Mouse (Mus musculus) spleen, postnatal 36 days (tissue): ENCODE measurements at regions not wholly inside any gene's neighbourhood (a gene's known extent, or its start where the extent isn't known, plus 50 kb on each side); places are given as distances from the start of the nearest gene placed in this dataset.

Experiments
- DNase-seq, 2 experiments: peaks; one replicate each; pipeline ENCODE4 v3.0.0; 2022; ENCODE audit warnings: low spot score in 2 of 2, mixed read lengths in 1 of 2

DNA sequence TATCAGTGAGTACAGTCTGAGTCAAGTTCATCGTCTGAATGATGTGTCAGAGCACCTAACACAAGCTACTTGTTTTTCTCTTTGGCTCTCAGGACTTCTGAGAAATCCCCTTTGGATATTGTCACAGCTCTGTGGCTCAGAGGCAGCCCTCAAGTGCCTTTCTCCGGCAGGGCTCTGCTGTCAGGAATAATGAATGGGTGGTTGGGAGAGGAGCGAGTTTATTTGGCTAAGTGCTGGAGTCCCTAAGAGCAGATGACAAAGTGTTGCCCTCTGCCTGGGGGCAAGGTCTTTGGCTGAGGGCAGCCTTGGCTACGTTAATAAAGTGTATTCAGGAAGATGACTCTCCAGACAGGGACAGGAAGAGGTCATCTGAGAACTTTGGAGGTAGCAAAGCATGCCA is 110.5 kb upstream of the Sh3bp4 start:
- DNase-seq, result peak in 1 of 2 experiments; percentile 1

DNA sequence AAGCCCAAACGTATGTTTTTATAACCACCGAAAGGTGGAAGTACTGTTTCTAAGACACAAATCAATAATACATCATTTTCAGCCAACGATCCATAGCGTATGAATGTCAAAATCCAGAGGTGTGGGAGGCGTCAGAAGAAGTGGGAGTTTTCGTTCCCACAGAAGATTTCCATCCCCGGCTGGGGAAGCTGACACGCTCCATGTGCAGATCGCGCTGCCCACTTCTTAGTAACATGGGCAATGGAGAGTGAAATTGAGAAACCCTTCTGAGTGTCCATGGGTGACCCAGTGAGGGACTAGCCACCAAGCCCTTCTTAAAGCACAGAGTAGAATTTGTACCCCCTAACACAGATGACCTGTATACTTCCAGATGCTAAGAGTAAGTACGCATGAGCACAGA is 110.1 kb upstream of the Sh3bp4 start:
- DNase-seq, result no peak

DNA sequence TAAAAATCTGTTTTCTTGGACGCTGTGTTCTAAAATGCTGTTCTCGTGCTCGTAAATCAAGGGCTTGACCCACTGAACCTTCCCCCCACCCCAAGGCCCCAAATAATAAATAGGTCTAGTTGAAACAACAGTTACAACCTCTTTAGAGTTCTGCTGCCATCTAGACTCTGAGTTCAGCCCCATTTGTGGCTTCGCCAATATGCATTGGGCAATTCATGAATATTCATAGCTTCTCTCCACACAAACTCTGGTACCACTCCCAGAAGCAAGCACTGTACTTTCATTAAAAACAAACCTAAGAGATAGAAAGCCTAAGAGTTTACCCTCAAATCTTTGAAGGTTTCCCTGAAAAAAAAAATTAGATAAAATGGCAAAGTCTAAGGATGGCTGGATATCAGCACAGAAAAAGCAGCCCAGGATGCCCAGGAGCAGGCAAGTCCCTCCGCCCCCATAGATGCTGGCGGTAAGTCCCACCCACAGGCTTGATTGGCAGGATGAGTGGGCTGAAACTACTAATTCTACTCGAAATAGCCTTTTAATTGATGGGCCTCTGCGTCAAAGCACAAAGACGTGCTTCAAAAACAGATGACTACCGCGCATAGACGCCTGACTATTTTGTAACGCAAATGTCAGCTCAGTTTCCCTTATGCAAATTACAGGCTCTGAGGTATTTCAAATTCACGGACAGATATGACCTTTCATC is 106.0 kb upstream of the Sh3bp4 start:
- no peak for DNase-seq

DNA sequence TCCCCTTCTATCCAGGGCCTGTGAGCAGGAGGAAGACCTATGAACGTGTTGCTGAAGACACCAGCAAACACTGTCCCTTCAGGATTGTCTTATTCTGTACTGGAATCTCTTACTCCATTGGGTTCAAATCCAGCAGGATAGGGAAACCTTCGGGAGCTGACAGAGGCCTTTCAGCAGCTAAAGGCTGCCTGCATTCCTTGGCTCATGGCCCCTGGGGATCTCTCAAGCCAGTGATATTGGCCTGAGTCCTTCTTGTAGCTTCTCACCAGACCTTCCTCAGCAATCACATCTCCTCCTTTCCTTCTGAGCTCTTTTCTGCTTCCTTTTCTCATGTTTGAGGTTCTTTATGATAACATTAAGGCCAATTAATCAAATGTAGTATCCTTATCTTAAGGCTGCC is 103.8 kb upstream of the Sh3bp4 start:
- DNase-seq, result no peak

DNA sequence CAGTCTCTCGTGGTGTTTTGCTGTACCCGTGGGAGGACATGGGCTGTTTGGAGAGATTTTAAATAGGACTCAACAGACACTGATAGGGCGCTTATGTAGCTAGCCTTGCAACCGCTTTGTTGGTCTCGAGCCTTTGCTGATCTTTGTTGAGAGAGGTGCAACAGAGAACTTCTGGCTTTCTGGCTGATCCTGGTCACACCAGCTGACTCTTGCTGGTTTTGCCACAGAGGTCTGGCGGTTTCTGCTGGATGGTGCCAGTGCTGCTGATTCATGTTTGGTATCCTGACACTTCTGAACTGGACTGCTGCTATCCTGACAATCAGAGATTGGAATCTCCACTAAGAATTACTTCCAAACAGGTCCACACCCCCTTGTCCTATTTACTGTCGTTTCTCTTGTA is 102.1 kb upstream of the Sh3bp4 start:
- no peak for DNase-seq

DNA sequence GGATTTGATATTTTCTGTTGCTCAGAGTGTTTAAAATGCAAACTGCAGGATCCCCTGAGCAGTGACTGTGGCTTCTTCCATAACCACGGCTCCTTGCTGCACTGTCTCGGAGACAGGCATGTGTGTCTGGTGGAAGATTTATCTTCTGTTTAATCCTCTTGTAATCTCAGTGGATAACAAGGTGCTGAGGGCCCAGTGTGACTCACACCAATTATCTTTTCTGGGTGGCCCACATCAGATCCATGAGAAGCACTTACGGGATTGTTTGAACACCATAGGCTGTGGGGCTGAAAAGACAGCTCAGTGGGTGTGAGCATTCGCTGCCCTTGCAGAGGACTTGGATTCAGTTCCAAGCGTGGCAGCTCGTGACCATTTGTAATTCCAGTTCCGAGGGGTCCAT is 101.2 kb upstream of the Sh3bp4 start:
- no peak for DNase-seq

DNA sequence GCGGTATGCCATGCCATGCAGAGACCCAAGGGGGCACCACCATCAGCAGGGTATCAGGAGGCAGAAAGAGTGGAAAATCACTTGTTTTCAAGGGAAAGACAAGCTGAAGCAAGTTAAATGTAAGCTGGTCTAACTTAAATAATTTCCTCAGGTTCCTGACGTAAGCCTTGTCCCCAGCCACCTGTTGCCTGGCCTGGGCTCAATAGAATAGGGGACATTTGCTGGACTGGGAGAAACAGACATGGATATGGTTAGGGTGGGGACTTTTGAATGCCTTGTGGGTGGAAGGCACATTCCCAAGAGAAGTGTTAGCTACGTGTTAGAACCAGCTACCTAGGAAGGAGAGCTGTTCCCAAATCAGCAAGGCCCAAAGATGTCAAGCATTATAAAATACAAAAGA is 100.6 kb upstream of the Sh3bp4 start:
- DNase-seq, result no peak

DNA sequence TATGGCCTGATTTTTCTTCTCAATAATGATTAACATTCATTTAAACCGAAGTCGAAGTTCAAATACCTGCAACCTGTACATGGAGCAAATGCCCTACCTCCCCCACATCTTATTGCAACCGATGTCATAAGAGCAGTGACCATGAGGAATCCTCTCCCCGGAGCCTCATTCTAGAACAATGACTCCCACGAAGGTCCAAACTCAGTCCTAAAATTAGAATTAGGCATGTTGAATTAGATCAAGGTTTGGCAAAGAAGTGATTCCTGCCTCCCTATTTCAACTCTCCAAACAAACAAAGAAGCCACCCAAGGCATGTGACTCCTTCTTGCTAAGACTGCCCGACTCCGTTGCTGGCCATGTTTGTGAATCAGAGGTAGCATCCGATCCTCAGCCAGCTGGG is 94.1 kb upstream of the Sh3bp4 start:
- no peak for DNase-seq

DNA sequence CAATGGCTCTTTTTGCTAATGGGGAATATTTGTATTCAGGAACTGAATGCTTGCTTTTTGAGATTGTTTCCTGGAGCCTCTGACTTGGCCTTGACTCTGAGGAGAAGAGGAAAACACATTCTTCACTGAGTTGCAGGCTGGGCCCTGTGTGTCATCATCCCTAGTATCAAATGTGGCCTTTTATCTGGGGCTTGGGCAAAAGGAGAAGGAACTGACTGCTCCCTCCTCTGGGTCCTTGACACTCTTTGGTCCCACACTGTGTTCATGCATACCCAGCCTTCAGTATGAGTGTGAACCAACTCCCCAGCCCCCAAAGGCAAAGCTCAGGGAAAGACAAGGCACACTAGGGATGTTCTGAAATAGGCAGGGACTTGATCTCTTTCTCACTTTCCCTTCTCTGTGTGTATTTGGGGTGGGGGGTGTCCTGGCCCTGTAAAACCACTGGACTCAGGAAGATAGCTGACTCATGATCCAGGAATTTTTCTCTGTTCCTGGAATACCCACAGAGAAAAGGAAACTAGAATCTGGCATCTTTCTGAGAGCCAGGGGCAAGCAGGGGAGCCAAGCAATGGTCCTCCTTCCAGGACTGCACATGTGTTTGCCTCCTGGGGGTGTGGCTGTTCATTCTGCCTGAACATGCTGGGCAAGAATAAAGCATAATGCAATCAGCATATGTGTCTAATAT is 82.1 kb upstream of the Sh3bp4 start:
- no peak for DNase-seq

DNA sequence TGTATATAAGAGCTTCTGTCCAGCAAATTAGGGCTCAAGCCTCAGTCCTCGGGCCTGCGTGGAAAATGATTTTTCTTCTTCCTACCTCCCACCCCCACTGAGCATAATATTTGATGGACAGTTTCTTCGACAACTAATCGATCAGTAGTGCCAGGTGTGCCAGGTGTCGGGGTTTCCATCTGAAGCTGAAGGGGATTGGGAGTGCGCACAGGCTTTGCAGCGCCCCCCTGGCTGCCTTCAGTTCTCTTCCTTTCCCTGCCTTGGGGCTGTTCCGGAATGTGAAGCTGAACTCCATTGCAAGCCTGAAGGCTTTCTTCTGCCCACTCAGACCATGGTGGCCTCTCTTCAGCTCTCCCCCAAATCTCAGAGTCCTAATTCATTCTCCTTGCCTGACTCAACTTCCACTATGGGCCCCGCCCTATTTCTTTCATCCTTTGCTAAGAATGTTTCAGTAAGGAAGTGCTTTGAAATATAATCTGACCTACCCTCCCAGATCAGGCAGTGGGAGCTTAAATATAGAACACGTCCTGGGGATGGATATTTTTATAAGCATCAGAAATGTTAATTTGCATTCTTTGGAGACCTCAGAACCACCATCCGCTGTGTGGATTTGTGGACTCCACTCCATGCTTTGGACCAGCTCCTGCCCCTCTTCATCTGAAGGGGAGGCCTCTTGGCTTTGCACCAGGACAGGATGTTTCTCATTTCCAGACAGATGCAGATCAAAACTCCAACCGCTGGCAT is 75.5 kb upstream of the Sh3bp4 start:
- no peak for DNase-seq

DNA sequence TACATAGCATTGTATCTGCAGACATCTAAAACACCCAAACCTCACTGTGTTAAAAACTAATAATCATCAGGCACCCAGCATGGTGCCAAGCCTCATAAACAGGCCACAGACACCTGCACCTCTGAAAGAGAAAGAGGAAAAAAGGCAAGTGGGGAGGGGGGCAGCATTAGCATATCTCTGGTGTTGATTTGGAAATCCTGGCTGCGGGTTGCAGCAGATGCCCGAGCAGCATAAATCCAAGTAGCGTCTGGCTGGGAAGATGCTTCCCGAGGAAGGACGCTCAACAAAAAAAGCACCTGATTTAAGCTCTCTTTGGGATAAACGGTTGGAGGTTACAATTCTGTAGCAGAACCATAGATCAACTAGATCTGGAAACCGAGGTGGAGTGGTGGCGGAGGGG is 74.3 kb upstream of the Sh3bp4 start:
- DNase-seq, result no peak

DNA sequence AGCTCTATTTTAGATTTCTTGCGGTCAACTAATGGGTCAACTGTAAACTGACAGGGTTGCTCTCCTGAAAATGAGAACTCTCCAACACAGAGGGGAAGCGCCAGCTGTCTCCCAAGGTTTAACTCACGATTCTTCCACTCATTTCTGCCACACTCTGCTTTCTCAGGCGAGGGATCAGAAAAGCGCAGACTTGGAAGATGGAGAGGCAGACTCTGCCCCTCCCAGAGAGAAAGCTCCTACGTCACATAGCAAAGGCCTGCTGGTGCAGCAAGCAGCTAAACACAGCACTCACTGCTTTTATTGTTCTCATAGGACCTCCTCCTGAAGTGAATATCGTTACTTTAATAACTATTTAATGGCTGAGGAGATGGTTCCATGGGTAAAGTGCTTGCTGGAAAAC is 73.6 kb upstream of the Sh3bp4 start:
- no peak for DNase-seq

DNA sequence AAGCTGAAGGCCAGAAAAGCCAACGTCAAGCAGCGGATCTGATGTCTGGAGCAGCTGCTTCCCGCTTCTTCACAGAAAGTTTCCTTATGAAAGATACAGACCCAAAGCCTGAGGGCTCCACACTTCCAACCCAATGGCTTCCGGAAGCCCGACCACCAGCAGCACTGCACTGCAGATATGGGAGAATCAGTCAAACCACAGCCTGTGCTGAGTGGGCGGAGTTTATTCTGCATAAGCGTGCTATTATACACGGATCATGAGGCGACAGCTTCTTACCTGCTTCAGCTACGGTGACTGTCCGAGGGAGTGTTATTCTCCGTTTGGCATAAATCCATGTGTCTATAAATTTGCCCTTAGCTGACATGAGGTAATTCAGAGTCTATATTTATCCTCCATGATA is 72.4 kb upstream of the Sh3bp4 start:
- DNase-seq, result no peak

DNA sequence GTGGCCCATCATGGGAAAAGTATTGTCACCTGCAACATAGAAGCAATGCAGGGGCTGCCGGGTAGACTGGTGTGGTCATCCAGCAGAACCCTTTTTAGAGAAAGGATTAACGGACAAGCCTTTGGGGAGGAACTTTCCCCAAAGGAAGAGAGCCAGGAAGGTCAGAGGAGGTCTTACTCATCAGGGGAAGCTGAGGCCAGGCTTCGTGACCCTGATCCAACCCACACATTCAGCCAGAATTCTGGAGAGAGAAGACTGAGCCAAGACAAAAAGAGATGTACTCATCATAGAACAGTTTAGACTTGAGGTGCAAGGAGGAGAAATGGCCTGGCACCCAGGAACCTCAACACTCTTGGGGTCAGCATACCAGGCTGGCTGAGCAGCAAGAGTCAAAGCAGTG is 67.9 kb upstream of the Sh3bp4 start:
- DNase-seq, result no peak

DNA sequence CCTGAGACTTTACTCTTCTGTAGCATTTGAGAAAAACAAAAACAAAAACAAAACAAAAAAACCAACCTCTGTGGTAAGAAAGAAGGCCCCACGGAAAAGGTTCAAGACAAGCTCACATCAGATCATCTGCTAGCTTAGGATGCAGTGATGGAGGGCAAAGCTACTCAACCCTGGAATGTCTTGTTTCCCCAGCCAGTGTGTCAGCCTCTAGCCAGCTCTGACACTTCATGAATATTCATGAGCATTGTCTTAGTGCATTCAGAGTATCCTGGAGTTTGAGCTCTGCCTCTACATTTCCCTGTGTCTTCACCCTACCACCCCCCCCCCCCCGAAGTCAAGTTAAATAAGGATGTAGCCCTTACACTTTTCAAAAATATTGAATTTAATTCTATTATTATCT is 66.5 kb upstream of the Sh3bp4 start:
- DNase-seq, result no peak

DNA sequence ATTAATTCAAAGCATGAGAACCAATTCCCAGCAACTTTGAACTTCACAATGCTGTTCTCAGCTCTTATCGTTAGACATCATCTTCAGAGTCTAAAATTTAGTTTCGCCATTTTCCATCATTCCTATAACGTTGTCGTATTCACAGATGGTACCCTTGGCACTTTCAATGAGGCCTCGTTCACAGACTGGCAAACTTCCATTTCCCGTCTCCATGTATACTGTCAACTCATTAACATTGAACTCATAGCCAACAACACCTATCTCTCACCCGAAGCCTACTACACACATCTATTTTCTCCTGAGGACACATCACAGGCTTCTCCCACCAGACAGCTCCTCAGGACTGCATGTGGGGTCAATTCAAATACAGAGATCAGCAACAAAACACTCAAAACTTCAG is 62.7 kb upstream of the Sh3bp4 start:
- DNase-seq, result no peak

DNA sequence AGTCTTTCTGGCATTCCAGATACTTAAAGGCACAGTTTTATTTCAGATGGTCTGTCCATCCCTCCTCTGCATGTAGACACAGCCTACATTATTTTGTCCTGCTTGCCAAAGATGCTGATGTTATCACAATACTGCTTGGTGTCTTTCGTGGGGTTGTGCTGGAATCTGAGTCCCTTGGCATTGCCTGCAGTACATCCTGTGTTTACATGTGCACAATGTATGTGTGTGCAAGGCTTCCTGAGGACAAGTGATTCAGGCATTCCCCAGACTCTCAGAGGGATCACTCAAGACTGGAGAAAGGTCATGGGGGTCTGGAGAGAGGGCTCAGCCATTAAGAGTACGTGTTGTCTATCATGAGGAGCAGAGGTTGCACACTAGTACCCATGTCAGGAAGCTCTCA is 60.0 kb upstream of the Sh3bp4 start:
- DNase-seq, result no peak

DNA sequence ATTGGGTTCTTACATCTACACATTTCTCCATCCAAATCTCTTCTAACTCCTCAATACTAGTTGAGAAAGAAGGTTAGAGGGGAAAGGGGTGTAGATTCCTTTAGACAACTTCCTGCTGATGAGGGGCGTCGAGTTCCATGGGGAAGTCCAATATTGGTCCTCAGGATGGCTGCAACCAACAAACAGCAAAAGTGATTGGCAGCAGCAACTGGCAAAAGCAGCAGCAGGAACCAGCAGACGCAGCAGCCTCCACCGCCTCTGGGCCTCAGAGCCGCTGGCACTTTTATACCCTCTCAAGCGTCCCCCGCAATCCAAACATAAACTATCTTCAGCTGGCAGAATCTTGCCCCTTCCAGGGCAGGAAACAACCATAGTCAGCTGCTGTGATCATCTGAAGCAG is 58.8 kb upstream of the Sh3bp4 start:
- no peak for DNase-seq

DNA sequence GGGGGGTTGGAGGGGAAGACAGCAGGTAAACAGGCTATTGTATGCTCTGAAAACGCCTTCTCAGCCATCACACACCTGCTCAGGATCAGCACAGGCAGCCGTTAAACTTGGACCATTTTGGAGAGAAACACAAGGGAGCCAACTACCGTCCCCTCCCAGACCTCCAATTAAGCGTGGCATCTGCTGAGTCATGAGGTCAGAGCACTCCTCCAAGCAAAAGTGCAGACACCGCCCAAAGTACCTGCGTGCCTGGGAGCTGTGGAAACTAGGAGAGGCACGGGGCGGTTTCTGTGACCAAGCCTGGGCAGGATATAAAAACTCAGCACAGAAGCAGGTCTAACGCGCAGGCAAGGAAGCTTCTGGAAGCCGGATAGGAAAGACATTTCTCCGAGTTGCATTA is 54.8 kb upstream of the Sh3bp4 start:
- no peak for DNase-seq

DNA sequence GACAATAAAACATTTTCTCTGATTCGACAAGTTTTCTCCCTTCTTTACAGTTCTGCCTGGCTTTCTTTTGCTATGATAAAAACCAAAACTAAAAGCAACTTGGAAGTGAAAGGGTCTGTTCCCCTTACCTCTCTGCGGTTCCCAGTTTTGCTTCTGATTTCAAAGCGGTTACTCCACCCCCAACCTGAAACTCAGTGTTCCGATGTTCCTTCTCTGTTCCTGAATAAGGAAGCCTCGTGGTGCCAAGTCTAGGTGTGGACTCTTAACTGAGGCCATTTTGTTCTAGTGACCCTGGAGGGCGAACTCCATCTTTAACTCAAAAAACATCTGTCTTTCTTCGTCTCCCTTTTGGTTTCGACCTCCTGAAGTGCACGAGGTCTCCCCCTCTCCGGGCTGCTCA is 54.4 kb upstream of the Sh3bp4 start:
- DNase-seq, result peak in 1 of 2 experiments; percentile 7

DNA sequence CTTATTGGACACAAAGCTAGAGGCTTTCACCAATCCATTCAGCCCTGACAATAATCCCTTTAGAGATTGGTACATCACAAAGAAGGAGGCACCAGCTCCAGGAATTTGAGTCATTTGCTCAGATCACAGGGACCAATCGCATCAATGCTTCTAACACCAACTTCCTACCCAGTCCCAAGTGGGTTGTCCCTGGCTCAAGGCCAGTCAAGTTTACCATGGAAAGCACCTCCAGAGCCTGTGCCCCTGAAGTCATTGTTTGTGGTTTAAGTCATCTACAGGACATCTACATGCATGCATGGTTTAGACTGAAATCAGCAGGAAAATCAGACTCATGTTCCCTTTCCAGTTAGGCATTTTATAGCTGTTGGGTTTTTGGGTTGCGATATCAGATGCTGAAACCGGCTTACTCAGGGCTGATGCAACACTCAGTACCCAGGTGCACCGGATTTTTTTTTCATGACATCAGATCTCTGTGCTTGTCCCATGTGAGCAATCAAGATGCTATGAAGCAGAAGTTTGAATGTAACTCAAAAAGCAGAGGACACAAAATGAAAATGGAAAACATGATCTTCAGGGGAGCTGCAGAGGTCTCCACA is 50.3 kb upstream of the Sh3bp4 start:
- DNase-seq, result no peak
